Mouse (Mus musculus) duodenum, adult 2 months (tissue): ENCODE results near the gene Olfr1290. TPM values are rescaled to one million over a fixed set of nuclear protein-coding genes. Genes with fewer than 3 reads are reported as not detected.

ENCODE experiments used
- polyA plus RNA-seq: library from polyadenylated mRNA; depleted of rRNA; stranded (reverse); fragments of >200 nt; gene quantifications from 2 replicates; pipeline ENCODE4 v1.2.3, GENCODE M21; 2012; ENCODE audit warnings: low replicate concordance; rRNA removed

The Olfr1290 gene
- not detected in 2 replicates for polyA plus RNA-seq

GRCm38 (mm10) chr2:111493729-111494128 lies at the start of gene Olfr1290:
Olfr1290 (minus strand) TSS chr2:111493829.

GRCm38 (mm10) chr2:111540191-111540590 lies 46.6 kb upstream of the Olfr1290 start, which contains the start of gene Olfr1294:
Olfr1294 (minus strand) TSS chr2:111540291.

GRCm38 (mm10) chr2:111524903-111525302 lies 31.3 kb upstream of the Olfr1290 start, which contains the start of gene Olfr1293-ps:
Olfr1293-ps (plus strand) TSS chr2:111525203.

GRCm38 (mm10) chr2:111496880-111497279 lies 3.3 kb upstream of the Olfr1290 start, which contains the start of gene Olfr1291-ps1:
Olfr1291-ps1 (plus strand) TSS chr2:111497180.

GRCm38 (mm10) chr2:111480519-111480918 lies 13.1 kb downstream of the Olfr1290 start, which contains the start of gene Olfr1289:
Olfr1289 (plus strand) TSS chr2:111480819.

GRCm38 (mm10) chr2:111473801-111474200 lies 19.8 kb downstream of the Olfr1290 start, which contains the start of gene Olfr1288:
Olfr1288 (plus strand) TSS chr2:111474101.

GRCm38 (mm10) chr2:111448842-111449241 lies 44.8 kb downstream of the Olfr1290 start, which contains the start of gene Olfr1287:
Olfr1287 (plus strand) TSS chr2:111449142.

Other genes with a start within 250 kb of the Olfr1290 start
- not detected in 2 replicates for gene Olfr1276, start 239.3 kb downstream of the Olfr1290 start, polyA plus RNA-seq
- not detected in 2 replicates for gene Olfr1277, start 219.7 kb downstream of the Olfr1290 start, polyA plus RNA-seq
- gene Olfr1278, start 203.7 kb downstream of the Olfr1290 start, polyA plus RNA-seq: not detected in 2 replicates
- gene Olfr1279, start 193.2 kb downstream of the Olfr1290 start, polyA plus RNA-seq: not detected in 2 replicates
- not detected in 2 replicates for gene Olfr1280, start 179.8 kb downstream of the Olfr1290 start, polyA plus RNA-seq
- gene Olfr1281, start 167.3 kb downstream of the Olfr1290 start, polyA plus RNA-seq: not detected in 2 replicates
- gene Olfr1282, start 157.8 kb downstream of the Olfr1290 start, polyA plus RNA-seq: not detected in 2 replicates
- gene Olfr1283, start 127.0 kb downstream of the Olfr1290 start, polyA plus RNA-seq: not detected in 2 replicates
- not detected in 2 replicates for gene Olfr1284, start 118.3 kb downstream of the Olfr1290 start, polyA plus RNA-seq
- not detected in 2 replicates for gene Olfr1286, start 70.7 kb downstream of the Olfr1290 start, polyA plus RNA-seq
- not detected in 2 replicates for gene Olfr1287, start 44.7 kb downstream of the Olfr1290 start, polyA plus RNA-seq
- gene Olfr1288, start 19.7 kb downstream of the Olfr1290 start, polyA plus RNA-seq: not detected in 2 replicates
- gene Olfr1289, start 13.0 kb downstream of the Olfr1290 start, polyA plus RNA-seq: not detected in 2 replicates
- gene Olfr1291-ps1, start 3.4 kb upstream of the Olfr1290 start, polyA plus RNA-seq: not detected in 2 replicates
- not detected in 2 replicates for gene Olfr1293-ps, start 31.4 kb upstream of the Olfr1290 start, polyA plus RNA-seq
- not detected in 2 replicates for gene Olfr1294, start 46.5 kb upstream of the Olfr1290 start, polyA plus RNA-seq
- not detected in 2 replicates for gene Olfr1295, start 75.9 kb upstream of the Olfr1290 start, polyA plus RNA-seq
- not detected in 2 replicates for gene Olfr1297, start 132.7 kb upstream of the Olfr1290 start, polyA plus RNA-seq
- not detected in 2 replicates for gene Olfr1298, start 155.4 kb upstream of the Olfr1290 start, polyA plus RNA-seq
- not detected in 2 replicates for gene Olfr1299, start 167.6 kb upstream of the Olfr1290 start, polyA plus RNA-seq